Mouse (Mus musculus) embryonic fibroblast, embryonic 13.5 days (primary cell): ENCODE results near the gene Hist1h2bl. TPM values are rescaled to one million over a fixed set of nuclear protein-coding genes. Genes with fewer than 3 reads are reported as not detected.
"Not testable (repeated sequence)": the region's sequence is repeated elsewhere in the genome, so short reads cannot be mapped to it uniquely, and the experiment has no call there.

ENCODE experiments used
- H3K27ac ChIP-seq: 2 replicates; pipeline ENCODE4 v1.5.1; 2012; ENCODE audit warnings: low read length, control low read depth, inconsistent platforms; ENCODE audit not compliant: insufficient read depth
- H3K4me1 ChIP-seq: 2 replicates; pipeline ENCODE4 v1.6.1; 2011; ENCODE audit warnings: low read length; ENCODE audit not compliant: control insufficient read depth, insufficient read depth
- H3K4me3 ChIP-seq: 2 replicates; pipeline ENCODE4 v1.5.1; 2011; ENCODE audit warnings: mild to moderate bottlenecking, control low read depth, low read length; ENCODE audit not compliant: insufficient read depth
- CTCF ChIP-seq: IDR thresholded peaks from 2 replicates; pipeline ENCODE4 v1.5.1; 2011; ENCODE audit warnings: mild to moderate bottlenecking, control low read depth, low read length, moderate library complexity, borderline replicate concordance; ENCODE audit not compliant: insufficient read depth
- POLR2A ChIP-seq: IDR thresholded peaks from 2 replicates; pipeline ENCODE4 v1.6.1; 2011; ENCODE audit warnings: low read depth, mild to moderate bottlenecking, control low read depth, low read length, moderate library complexity
- polyA plus RNA-seq: library from polyadenylated mRNA; stranded (reverse); fragments of >200 nt; gene quantifications from 2 replicates; pipeline ENCODE4 v1.2.4, GENCODE M21; 2011; ENCODE audit warnings: low read depth; ENCODE audit not compliant: missing spikeins, insufficient read length

Hist1h2bl gene
- 3.5 TPM in 1 of 2 replicates, not detected in the other for polyA plus RNA-seq

GRCm38 (mm10) chr13:21715864-21716539 lies at the start of gene Hist1h2bl, which contains the start of gene Hist1h2ai:
Hist1h2bl (minus strand) TSS chr13:21716143.
Hist1h2ai (plus strand) TSS chr13:21716422.
- TF ChIP-seq POLR2A: peak; percentile 83
- H3K27ac ChIP-seq: peak within 1 kb of the TSS; percentile 82
- H3K4me3 ChIP-seq: peak within 1 kb of the TSS; percentile 52
- H3K4me1 ChIP-seq: peaks cover 13% of the 10 kb centered on the region; the same call in 1 of the 2 replicates

GRCm38 (mm10) chr13:21755707-21756106 lies 39.8 kb upstream of the Hist1h2bl start:
- TF ChIP-seq CTCF (no peak), POLR2A (no peak)

GRCm38 (mm10) chr13:21754294-21755001 lies 38.5 kb upstream of the Hist1h2bl start:
- TF ChIP-seq POLR2A: peak; percentile 56; the same call in 1 of the 2 replicates
- peak overlapping the region; percentile 55 for H3K4me3 ChIP-seq
- not testable (repeated sequence) for H3K4me1 ChIP-seq

More at GRCm38 (mm10) chr13:21755707-21756106, 39.8 kb upstream of the Hist1h2bl start:
- Histone ChIP-seq H3K4me1 (peaks cover 6% of the 10 kb centered on the region; the same call in 1 of the 2 replicates), H3K4me3 (no peak overlapping the region), H3K27ac (no peak overlapping the region)

GRCm38 (mm10) chr13:21753524-21754285 lies 37.8 kb upstream of the Hist1h2bl start, which contains the start of the genes Hist1h2ak and Hist1h2bn:
Hist1h2ak (minus strand) TSS chr13:21753827.
Hist1h2bn (plus strand) TSS chr13:21754123.
- peak within 1 kb of the TSS; percentile 71 for H3K27ac ChIP-seq
- peak; percentile 77; the same call in 1 of the 2 replicates for TF ChIP-seq POLR2A

More at GRCm38 (mm10) chr13:21754294-21755001, 38.5 kb upstream of the Hist1h2bl start:
- peak overlapping the region; percentile 71 for H3K27ac ChIP-seq

GRCm38 (mm10) chr13:21753051-21753523 lies 37.1 kb upstream of the Hist1h2bl start:
- Histone ChIP-seq H3K4me3 (peak overlapping the region; percentile 49), H3K27ac (peak overlapping the region; percentile 69), H3K4me1 (peaks cover 6% of the 10 kb centered on the region)
- no peak; the same call in 1 of the 2 replicates for TF ChIP-seq POLR2A
- no peak for TF ChIP-seq CTCF

More at GRCm38 (mm10) chr13:21753524-21754285, 37.8 kb upstream of the Hist1h2bl start, which contains the start of the genes Hist1h2ak and Hist1h2bn:
- not testable (repeated sequence) for H3K4me1 ChIP-seq
- H3K4me3 ChIP-seq: peak within 1 kb of the TSS; percentile 55

- peak overlapping the region; percentile 49 for H3K27ac ChIP-seq
- no peak overlapping the region for H3K4me3 ChIP-seq
- TF ChIP-seq POLR2A (no peak), CTCF (no peak)
- H3K4me1 ChIP-seq: peaks cover 6% of the 10 kb centered on the region
Observed at GRCm38 (mm10) chr13:21752356-21752755, 36.4 kb upstream of the Hist1h2bl start.

GRCm38 (mm10) chr13:21751827-21752226 lies 35.9 kb upstream of the Hist1h2bl start:
- H3K27ac ChIP-seq: no peak overlapping the region
- TF ChIP-seq CTCF (no peak), POLR2A (no peak)
- peaks cover 8% of the 10 kb centered on the region for H3K4me1 ChIP-seq
- no peak overlapping the region for H3K4me3 ChIP-seq

GRCm38 (mm10) chr13:21751417-21751816 lies 35.5 kb upstream of the Hist1h2bl start:
- no peak overlapping the region for H3K27ac ChIP-seq
- peaks cover 8% of the 10 kb centered on the region for H3K4me1 ChIP-seq
- H3K4me3 ChIP-seq: no peak overlapping the region
- TF ChIP-seq CTCF (no peak), POLR2A (no peak)
